Mouse (Mus musculus): ENCODE data around the gene Clic1.
A peak's percentile ranks its signal among the peaks of the same experiment; 100 is the strongest.

Clic1 gene

GRCm38 (mm10) chr17:35064951-35065947, 15.5 kb downstream of the Clic1 start, which contains the start of gene Ly6g6c:
Gene Ly6g6c (plus strand): TSS chr17:35065388.
- DNase-seq, result peak; percentile 77

GRCm38 (mm10) chr17:35066084-35066483, 16.3 kb downstream of the Clic1 start, which contains the start of gene Mpig6b:
Gene Mpig6b (minus strand): TSS chr17:35066184.
- no peak for DNase-seq

GRCm38 (mm10) chr17:35068213-35068914, 18.6 kb downstream of the Clic1 start:
- no peak for DNase-seq

- no peak for DNase-seq
Observed at GRCm38 (mm10) chr17:35070556-35071229, 20.9 kb downstream of the Clic1 start.

- DNase-seq, result no peak
Observed at GRCm38 (mm10) chr17:35071454-35071853, 21.7 kb downstream of the Clic1 start.

GRCm38 (mm10) chr17:35074097-35074496, 24.3 kb downstream of the Clic1 start:
- DNase-seq, result no peak

- no peak for DNase-seq
Observed at GRCm38 (mm10) chr17:35076507-35077176, 26.9 kb downstream of the Clic1 start, which contains the start of gene Ly6g6e. Gene Ly6g6e (plus strand): TSS chr17:35076902.

- no peak for DNase-seq
Observed at GRCm38 (mm10) chr17:35077285-35077684, 27.5 kb downstream of the Clic1 start.

- DNase-seq, result peak; percentile 64
Observed at GRCm38 (mm10) chr17:35077786-35078233, 28.0 kb downstream of the Clic1 start, which contains the start of gene Ly6g6d. Gene Ly6g6d (minus strand): TSS chr17:35078065.

- no peak for DNase-seq
Observed at GRCm38 (mm10) chr17:35079778-35080177, 30.0 kb downstream of the Clic1 start.

GRCm38 (mm10) chr17:35080248-35080647, 30.5 kb downstream of the Clic1 start:
- DNase-seq, result no peak

- DNase-seq, result no peak
Observed at GRCm38 (mm10) chr17:35080710-35081109, 30.9 kb downstream of the Clic1 start.

GRCm38 (mm10) chr17:35082841-35083576, 33.2 kb downstream of the Clic1 start:
- no peak for DNase-seq

- no peak for DNase-seq
Observed at GRCm38 (mm10) chr17:35083929-35084497, 34.2 kb downstream of the Clic1 start.

GRCm38 (mm10) chr17:35085208-35085865, 35.6 kb downstream of the Clic1 start, which contains the start of gene Ly6g6f:
Gene Ly6g6f (minus strand): TSS chr17:35085610.
- no peak for DNase-seq

- DNase-seq, result no peak
Observed at GRCm38 (mm10) chr17:35088151-35088550, 38.4 kb downstream of the Clic1 start.

- DNase-seq, result peak; percentile 98
Observed at GRCm38 (mm10) chr17:35088825-35089644, 39.3 kb downstream of the Clic1 start, which contains the start of gene Abhd16a. Gene Abhd16a (plus strand): TSS chr17:35089263.

GRCm38 (mm10) chr17:35090166-35090932, 40.6 kb downstream of the Clic1 start:
- no peak for DNase-seq
